Mouse (Mus musculus): ENCODE measurements around the gene Lipm. TPM values are rescaled to one million over a fixed set of nuclear protein-coding genes. Genes with fewer than 3 reads are reported as not detected.

Gene Lipm
- 0.12 TPM in 1 of 2 replicates, not detected in the other for polyA plus RNA-seq (2016; fragmentation: Nextera tagmentation; extraction: Ambion mirVana)

DNA sequence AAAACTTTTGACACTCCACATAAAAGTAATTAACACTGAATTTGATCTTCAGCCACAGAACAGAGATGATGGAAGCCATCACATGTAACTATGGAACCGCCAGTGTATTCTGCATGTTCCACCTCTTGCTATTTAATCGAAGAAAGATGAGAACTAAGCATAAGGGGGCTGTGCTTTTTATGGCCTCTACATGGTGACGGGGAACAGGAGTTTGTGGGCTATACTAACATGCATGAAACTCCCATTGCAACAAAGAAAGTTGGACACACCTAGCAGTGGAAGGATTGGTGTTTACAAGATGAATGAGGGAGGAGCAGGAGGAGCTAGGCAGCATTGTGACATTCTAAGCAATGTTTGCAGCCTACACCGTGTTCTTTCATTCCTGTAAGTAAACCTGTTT is at the start of gene Lipm:
Gene Lipm, plus strand, starts transcription at position 301 of the 400 bp plus-strand sequence.
- no peaks in the 10 kb centered on the region for H3K27me3 ChIP-seq
- no peaks in the 10 kb centered on the region for H3K36me3 ChIP-seq (replicated peaks)
- no peak within 1 kb of the TSS for H3K4me3 ChIP-seq (replicated peaks)
- no peaks in the 10 kb centered on the region for H3K4me1 ChIP-seq
- H3K27ac ChIP-seq = no peak within 1 kb of the TSS
- no peak for ATAC-seq (ENCODE audit: low FRiP score)
- H3K9me3 ChIP-seq = no peaks in the 10 kb centered on the region
- no peak within 1 kb of the TSS for H3K9ac ChIP-seq
- 88% methylated on average over 4 of the region's 4 CpGs for WGBS
- no peak within 1 kb of the TSS for H3K4me2 ChIP-seq

DNA sequence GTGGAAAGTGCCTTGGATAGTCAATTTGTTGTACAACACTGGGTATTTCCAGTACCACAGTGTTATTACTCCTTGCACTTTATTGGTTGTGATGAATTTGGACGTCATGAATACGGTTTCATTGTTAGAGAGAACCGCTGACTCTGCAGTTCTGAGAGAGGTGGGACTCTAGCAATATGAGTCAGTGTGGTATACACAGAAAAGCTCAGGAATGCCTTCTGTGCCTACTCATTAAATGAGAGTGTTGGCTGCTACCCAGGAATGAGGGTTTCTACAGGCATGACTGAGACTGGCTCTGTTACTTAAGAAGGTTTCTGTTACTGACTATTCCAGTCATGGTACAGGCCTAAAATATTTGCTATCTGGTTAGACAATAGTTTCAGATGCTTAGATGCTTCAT is 49.2 kb upstream of the Lipm start:
- Histone ChIP-seq H3K27me3 (no peaks in the 10 kb centered on the region), H3K9me3 (no peaks in the 10 kb centered on the region), H3K4me2 (no peak overlapping the region), H3K4me3 (replicated peaks) (no peak overlapping the region), H3K9ac (no peak overlapping the region), H3K36me3 (replicated peaks) (no peaks in the 10 kb centered on the region), H3K27ac (no peak overlapping the region), H3K4me1 (no peaks in the 10 kb centered on the region)
- WGBS = 91% methylated on average over 3 of the region's 3 CpGs
- ATAC-seq (ENCODE audit: low FRiP score) = no peak

DNA sequence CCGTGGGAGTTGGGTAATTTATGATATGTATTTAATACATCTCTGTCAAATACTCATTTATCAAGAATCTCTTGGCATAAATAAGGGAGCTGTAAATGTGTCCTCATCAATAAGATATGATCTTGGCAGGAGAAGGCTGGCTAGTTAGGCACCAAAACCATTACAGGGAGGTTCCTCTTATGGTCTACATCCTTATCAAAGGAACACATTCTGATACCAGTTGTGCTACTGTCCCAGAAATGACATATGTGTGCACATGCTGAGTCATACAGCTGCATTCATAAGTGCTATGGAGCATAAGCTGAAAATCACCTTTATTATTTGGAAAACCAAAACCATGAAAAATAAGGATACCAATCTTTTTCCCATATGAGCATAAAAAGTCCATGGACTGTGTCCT is 37.2 kb upstream of the Lipm start:
- H3K9ac ChIP-seq = no peak overlapping the region
- no peaks in the 10 kb centered on the region for H3K4me1 ChIP-seq
- no peak overlapping the region for H3K27ac ChIP-seq
- no peak overlapping the region for H3K4me3 ChIP-seq (replicated peaks)
- H3K9me3 ChIP-seq = no peaks in the 10 kb centered on the region
- ATAC-seq (ENCODE audit: low FRiP score) = no peak
- H3K36me3 ChIP-seq (replicated peaks) = no peaks in the 10 kb centered on the region
- H3K27me3 ChIP-seq = no peaks in the 10 kb centered on the region
- WGBS = 67% methylated on average over 1 of the region's 1 CpGs
- no peak overlapping the region for H3K4me2 ChIP-seq

DNA sequence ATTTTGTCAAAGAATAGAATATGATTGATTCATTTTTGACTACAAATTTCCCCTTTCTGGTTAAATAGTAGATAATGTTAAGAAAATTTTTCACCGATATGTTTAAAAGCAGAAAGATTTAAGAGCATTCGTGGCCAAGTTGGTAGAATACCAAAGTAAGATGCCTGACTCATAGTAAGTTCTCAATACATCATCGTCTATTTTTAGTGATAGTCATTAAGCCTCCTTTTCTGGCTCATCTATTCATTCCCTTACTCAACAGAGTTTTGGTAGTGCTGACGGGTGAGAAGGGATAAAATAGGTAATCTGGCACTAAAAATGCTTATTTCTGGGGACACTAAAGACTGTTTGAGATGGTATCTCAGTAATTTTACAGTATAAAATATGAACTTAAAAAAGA is 36.7 kb upstream of the Lipm start:
- H3K4me2 ChIP-seq = no peak overlapping the region
- no peaks in the 10 kb centered on the region for H3K27me3 ChIP-seq
- no peaks in the 10 kb centered on the region for H3K9me3 ChIP-seq
- 88% methylated on average over 4 of the region's 4 CpGs for WGBS
- H3K4me3 ChIP-seq (replicated peaks) = no peak overlapping the region
- H3K27ac ChIP-seq = no peak overlapping the region
- ATAC-seq (ENCODE audit: low FRiP score) = no peak
- no peak overlapping the region for H3K9ac ChIP-seq
- H3K36me3 ChIP-seq (replicated peaks) = no peaks in the 10 kb centered on the region
- no peaks in the 10 kb centered on the region for H3K4me1 ChIP-seq

DNA sequence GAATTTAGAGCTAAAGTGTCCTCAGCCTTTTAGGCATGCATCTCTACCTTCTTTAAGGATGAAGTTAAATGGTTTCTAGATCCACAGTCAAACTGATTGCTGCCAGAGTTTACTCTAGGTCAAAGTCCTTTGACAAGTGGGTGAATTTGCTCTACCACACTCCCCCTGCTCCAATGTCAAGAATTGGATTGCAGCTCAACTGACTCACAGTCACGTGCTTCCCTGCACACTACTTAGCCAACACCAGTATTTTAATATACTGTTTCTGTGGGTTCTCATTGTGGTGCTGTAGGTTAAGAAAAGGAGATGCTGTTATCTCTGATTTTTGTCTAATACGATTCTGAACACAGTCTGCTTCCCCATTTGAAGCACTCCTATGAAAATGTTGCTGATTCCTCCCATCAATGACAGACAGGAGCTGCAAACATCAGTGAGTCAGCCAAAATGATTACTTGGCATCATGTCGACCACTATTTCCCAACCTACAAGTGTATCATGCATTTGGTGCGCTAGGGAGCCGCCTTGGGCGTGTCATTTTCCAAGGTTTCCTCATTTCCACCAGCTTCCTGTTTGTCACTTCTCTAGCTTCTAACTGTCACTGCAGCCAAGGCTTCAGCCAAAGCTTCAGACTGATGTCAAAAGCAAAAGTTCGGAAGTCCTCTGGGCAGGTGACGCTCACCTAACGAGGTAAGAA is 33.8 kb upstream of the Lipm start, which contains the start of gene Lipn:
Gene Lipn, plus strand, starts transcription at position 580 of the 694 bp plus-strand sequence.
- no peaks in the 10 kb centered on the region for H3K36me3 ChIP-seq (replicated peaks)
- no peak within 1 kb of the TSS for H3K4me2 ChIP-seq
- no peak within 1 kb of the TSS for H3K27ac ChIP-seq
- H3K4me1 ChIP-seq = no peaks in the 10 kb centered on the region
- no peak for ATAC-seq (ENCODE audit: low FRiP score)
- H3K9me3 ChIP-seq = no peaks in the 10 kb centered on the region
- WGBS = 92% methylated on average over 9 of the region's 9 CpGs
- H3K4me3 ChIP-seq (replicated peaks) = no peak within 1 kb of the TSS
- no peaks in the 10 kb centered on the region for H3K27me3 ChIP-seq
- no peak within 1 kb of the TSS for H3K9ac ChIP-seq

DNA sequence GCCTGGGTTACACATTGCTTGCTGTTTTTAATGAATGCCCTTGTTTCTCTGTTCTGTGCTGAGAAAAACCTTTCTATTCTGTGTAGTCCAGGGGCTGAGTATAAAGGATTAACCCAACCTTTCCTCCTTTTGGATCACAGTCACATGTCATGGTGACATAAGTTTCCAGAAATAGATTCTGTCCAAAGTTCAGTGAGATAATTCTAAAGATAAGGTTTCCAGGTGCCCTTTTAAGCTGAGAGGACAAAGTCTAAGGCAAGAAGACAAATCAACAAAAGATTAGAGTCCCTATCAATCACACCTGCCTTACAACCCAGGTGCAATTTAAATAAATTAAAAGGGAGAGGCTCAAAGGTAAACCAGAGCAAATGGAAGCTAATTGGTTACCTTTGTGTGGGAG is 26.5 kb upstream of the Lipm start:
- Histone ChIP-seq H3K4me1 (no peaks in the 10 kb centered on the region), H3K4me2 (no peak overlapping the region), H3K9ac (no peak overlapping the region), H3K27ac (no peak overlapping the region), H3K9me3 (no peaks in the 10 kb centered on the region), H3K36me3 (replicated peaks) (no peaks in the 10 kb centered on the region), H3K4me3 (replicated peaks) (no peak overlapping the region), H3K27me3 (no peaks in the 10 kb centered on the region)
- no peak for ATAC-seq (ENCODE audit: low FRiP score)

DNA sequence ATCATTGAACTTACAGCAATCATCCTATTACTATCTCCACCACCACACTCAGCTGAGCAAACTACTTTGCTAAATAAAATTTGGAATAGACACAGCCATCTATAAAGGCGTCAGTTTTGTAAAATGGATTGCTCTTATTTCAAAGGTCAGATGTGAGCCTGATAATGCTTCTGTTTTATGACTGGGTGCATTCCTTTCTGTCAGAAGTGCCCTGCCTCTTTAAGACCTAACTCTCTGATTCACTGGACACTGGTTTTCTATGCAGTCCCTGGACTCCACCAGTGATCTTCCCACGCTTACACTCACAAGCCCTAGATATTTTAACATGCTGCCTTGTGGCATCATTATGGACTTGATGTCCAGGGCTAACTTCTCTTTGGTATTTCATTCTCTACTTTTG is 22.6 kb upstream of the Lipm start:
- H3K4me3 ChIP-seq (replicated peaks) = no peak overlapping the region
- WGBS = 76% methylated on average over 2 of the region's 2 CpGs
- no peaks in the 10 kb centered on the region for H3K9me3 ChIP-seq
- no peak for ATAC-seq (ENCODE audit: low FRiP score)
- no peak overlapping the region for H3K9ac ChIP-seq
- no peak overlapping the region for H3K4me2 ChIP-seq
- no peaks in the 10 kb centered on the region for H3K36me3 ChIP-seq (replicated peaks)
- H3K27ac ChIP-seq = no peak overlapping the region
- H3K4me1 ChIP-seq = no peaks in the 10 kb centered on the region
- H3K27me3 ChIP-seq = no peaks in the 10 kb centered on the region

DNA sequence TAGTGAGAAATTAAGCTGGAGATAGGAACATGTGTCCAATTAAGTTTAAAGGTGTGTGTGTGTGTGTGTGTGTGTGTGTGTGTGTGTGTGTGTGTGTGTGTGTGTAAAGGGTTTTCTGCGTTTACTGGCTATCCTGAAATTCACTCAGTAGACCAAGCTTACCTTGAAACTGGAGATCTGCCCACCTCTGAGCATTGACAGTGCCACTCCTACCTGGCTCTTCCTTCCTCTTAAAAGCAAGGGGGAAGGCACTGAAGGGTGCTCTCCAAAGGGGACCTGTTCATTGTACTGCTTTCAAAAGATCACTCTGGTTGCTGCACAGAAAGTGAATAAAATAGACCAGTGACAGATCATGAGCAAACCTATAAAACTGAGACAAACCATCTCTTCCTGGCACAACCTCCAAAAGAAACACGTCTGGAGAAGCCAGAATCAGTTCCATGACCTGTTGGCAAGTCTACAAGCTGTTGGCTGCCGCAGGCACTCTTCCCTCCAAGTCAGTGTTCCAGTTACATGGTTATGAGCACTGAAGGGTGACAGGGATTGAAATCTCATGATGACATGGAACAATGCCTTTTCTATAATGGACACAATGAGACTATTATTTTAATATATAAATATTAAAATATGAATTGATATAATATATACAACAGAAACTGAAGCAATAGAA is 11.6 kb upstream of the Lipm start:
- Histone ChIP-seq H3K4me3 (replicated peaks) (no peak overlapping the region), H3K4me1 (no peaks in the 10 kb centered on the region), H3K4me2 (no peak overlapping the region), H3K36me3 (replicated peaks) (no peaks in the 10 kb centered on the region), H3K27ac (no peak overlapping the region), H3K9ac (no peak overlapping the region), H3K27me3 (no peaks in the 10 kb centered on the region), H3K9me3 (no peaks in the 10 kb centered on the region)
- 79% methylated on average over 3 of the region's 3 CpGs for WGBS
- ATAC-seq (ENCODE audit: low FRiP score) = no peak

DNA sequence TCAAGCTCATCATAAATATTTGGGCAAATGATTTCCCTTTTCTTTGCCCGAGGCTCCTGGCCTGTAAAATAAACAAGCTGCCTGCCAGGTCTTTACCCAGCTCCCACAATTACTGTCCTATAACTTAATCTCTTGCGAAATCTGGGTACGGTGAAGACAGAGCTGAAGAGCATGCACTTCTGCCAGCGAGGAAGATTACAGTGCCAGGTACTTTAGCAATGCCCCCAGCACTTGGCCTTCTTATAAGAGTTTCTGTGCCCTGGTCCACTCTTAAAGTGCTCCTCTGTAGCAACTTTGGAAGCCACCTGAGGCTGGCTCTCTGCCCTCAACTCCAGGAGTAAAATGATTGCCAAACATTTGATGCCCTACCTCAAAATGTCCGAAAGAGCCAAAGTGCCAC is 5.4 kb upstream of the Lipm start:
- no peaks in the 10 kb centered on the region for H3K9me3 ChIP-seq
- 82% methylated on average over 5 of the region's 5 CpGs for WGBS

DNA sequence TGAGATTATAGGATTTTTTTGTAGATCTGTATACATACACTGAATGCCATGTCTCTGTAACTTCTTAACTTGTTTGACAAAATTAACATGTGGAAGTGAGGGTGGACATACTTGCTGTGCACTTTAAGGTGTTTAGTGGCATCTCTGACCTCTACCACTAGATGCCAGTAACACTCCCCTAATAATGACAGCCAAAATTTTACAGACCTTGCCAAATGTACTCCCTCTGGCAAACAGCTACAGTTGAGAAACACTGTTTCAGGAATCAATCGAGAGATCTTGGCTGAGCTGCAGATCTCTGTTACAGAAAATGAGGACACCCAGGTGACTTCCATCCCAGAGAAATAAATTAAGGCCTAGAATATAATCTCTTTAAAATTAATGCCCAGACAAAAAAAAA is 4.5 kb upstream of the Lipm start:
- H3K9me3 ChIP-seq = no peaks in the 10 kb centered on the region
- 85% methylated on average over 1 of the region's 1 CpGs for WGBS
- no peak for ATAC-seq (ENCODE audit: low FRiP score)
- H3K9ac ChIP-seq = no peak overlapping the region
- no peak overlapping the region for H3K27ac ChIP-seq
- no peaks in the 10 kb centered on the region for H3K4me1 ChIP-seq
- H3K36me3 ChIP-seq (replicated peaks) = no peaks in the 10 kb centered on the region
- no peak overlapping the region for H3K4me2 ChIP-seq
- H3K27me3 ChIP-seq = no peaks in the 10 kb centered on the region
- no peak overlapping the region for H3K4me3 ChIP-seq (replicated peaks)

More for the DNA sequence above, 5.4 kb upstream of the Lipm start:
- Histone ChIP-seq H3K4me1 (no peaks in the 10 kb centered on the region), H3K4me3 (replicated peaks) (no peak overlapping the region), H3K4me2 (no peak overlapping the region), H3K27me3 (no peaks in the 10 kb centered on the region), H3K9ac (no peak overlapping the region), H3K27ac (no peak overlapping the region), H3K36me3 (replicated peaks) (no peaks in the 10 kb centered on the region)
- no peak for ATAC-seq (ENCODE audit: low FRiP score)

DNA sequence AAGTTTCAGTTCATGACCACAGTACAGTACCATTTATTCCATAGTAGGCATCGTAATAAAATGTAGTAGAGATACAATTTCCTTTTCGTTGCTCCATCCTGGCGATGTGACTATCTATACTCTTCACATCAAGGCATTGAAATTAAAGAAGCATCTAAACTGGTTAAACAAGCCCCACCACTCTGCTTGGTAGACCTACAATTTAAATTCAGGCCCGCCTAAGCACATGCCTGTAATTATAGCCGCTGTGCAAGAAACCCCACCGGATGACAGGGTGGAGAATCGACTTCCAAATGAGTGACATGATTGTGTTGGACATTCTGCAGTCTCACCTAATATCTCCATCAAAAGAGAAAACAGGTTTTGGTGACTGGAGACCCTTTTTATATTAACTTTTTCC is 1.2 kb downstream of the Lipm start:
- H3K9ac ChIP-seq = no peak overlapping the region
- no peak overlapping the region for H3K4me3 ChIP-seq (replicated peaks)
- WGBS = 92% methylated on average over 7 of the region's 7 CpGs
- no peaks in the 10 kb centered on the region for H3K4me1 ChIP-seq
- no peak overlapping the region for H3K27ac ChIP-seq
- ATAC-seq (ENCODE audit: low FRiP score) = no peak
- no peaks in the 10 kb centered on the region for H3K27me3 ChIP-seq
- H3K36me3 ChIP-seq (replicated peaks) = no peaks in the 10 kb centered on the region
- H3K9me3 ChIP-seq = no peaks in the 10 kb centered on the region
- no peak overlapping the region for H3K4me2 ChIP-seq

DNA sequence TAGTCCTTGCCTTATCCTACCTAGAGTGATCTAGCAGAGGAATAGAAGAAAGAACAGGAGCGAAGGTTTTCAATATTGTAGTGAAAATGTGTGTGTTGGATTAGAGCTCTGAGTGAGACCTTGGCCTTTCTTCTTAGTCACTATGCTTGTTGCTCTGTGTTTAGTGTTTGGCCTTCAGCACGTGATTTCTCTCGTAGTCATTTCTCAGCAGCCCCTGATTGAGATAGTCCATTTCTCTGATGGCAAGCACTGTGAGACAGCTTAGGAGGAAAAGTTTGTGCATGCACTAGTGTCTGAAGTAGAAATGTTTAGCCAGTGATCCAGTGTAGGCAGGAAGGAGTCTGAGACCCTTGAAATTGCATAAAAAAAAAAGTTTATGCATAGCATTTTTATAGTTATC is 4.1 kb downstream of the Lipm start:
- Histone ChIP-seq H3K4me1 (no peaks in the 10 kb centered on the region), H3K9ac (no peak overlapping the region), H3K27me3 (no peaks in the 10 kb centered on the region), H3K9me3 (no peaks in the 10 kb centered on the region), H3K36me3 (replicated peaks) (no peaks in the 10 kb centered on the region), H3K4me3 (replicated peaks) (no peak overlapping the region), H3K27ac (no peak overlapping the region), H3K4me2 (no peak overlapping the region)
- WGBS = 93% methylated on average over 3 of the region's 3 CpGs
- ATAC-seq (ENCODE audit: low FRiP score) = no peak

DNA sequence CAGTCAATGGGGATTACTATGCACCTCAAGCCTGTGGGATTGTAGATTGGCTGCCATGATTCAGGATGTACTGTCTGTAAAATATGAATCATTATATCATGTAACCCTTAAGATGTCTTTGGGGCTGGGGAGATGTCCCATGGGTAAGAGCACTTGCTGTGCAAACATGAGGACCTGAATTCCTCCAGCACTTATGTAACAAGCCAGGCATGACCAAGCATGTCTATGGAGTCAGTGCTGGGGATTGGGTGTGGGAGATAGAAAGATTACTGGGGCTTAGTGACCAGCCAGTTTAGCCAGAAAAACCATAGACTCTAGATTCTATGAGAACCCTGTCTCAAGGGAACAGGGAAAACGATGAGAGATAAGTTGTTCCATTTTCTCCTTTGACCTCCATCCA is 18.4 kb downstream of the Lipm start:
- Histone ChIP-seq H3K27me3 (no peaks in the 10 kb centered on the region), H3K4me2 (no peak overlapping the region), H3K9ac (no peak overlapping the region), H3K4me3 (replicated peaks) (no peak overlapping the region), H3K27ac (no peak overlapping the region), H3K9me3 (no peaks in the 10 kb centered on the region), H3K4me1 (no peaks in the 10 kb centered on the region), H3K36me3 (replicated peaks) (no peaks in the 10 kb centered on the region)
- 89% methylated on average over 1 of the region's 1 CpGs for WGBS
- no peak for ATAC-seq (ENCODE audit: low FRiP score)
